Mouse (Mus musculus): ENCODE measurements around the gene Eif2ak2.

Eif2ak2 gene

DNA sequence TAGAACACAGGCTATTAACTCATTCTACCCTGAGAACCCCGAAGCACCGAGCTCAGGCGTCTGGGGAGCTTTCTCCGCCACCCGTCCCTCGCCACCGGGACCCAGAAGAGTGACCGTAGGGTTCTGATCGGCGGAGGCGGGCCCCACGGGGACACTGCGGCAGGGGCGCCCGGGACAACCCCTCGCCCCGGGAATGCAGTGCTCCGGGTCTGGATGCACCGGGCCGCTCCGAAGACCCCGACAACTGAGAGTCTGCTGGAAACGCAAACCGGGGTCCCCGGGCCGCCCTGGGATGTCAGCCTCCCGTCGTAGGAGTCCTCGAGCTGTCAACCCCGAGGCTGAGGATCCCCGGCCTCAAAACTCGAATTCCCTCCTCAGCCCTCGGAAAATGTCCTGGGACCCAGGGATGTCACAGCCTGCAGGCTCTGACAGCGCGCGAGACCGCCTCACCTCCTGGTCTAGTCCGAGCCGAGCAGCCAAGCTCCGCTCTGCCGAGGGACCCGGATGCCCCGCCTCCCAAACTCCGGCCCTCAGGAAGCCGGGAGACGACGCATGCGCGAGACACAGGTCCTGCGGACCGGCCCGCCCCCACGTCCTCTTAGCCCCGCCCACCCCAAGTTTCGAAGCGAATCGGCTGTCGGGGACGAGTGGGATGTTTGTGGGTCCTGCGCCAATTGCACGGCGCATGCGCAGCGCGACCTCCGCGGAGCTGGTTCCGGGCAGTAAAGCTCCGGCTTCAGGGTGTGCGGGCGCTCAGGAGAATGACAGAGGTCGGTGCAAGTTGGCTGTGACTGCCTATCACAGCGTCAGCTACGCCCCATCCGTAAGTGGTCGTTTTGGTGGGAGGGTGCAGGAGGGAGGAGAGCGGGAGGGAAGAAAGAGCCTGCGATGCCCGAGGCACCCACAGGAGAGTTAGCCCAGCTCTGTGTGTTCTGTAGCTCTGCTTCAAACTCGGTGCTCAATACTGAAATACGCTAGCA is 47.2 kb downstream of the Eif2ak2 start, which contains the start of the genes Heatr5b and Gpatch11:
Gene Heatr5b (minus strand): TSS at position 509 of the 980 bp plus-strand sequence.
Gene Gpatch11 (plus strand): TSS at position 712 of the 980 bp plus-strand sequence.
- DNase-seq (ENCODE audit: low spot score in 2 of 2), result peak; percentile 93 to 95

DNA sequence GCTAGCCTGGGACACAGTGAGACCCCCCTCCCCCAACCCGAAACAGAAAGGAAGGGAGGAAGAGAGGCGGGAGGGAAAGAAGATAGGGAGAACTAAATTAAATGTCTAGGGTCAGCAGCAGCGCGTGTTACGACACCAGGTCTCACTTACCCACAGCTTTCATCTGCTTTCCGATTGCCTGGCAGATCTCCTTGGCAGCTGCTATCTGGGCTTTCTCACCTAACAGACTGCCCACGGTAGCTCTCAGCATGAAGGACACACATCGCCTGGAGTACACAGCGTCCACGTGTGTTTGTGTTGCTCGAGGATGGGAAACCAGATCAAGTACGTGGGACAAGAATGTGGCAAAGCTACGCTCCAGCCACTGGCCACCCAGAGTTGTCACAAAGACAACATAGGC is 58.0 kb downstream of the Eif2ak2 start:
- no peak for DNase-seq (ENCODE audit: low spot score in 2 of 2)

DNA sequence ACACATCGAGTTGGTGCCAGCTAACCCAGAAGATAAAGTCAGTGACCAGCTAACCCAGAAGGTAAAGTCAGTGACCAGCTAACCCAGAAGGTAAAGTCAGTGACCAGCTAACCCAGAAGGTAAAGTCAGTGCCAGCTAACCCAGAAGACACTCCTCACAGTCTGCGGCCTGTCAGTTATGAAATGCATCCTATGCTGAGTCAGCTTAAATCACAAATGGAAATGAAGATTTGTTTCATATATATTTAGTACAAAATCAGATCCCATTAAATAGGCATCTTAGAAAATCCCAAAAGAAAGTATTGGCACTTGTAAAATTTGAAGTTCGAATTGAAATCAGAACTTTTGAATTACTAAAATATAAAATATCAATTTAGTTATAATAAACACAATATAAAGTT is 72.8 kb downstream of the Eif2ak2 start:
- no peak for DNase-seq (ENCODE audit: low spot score in 2 of 2)

DNA sequence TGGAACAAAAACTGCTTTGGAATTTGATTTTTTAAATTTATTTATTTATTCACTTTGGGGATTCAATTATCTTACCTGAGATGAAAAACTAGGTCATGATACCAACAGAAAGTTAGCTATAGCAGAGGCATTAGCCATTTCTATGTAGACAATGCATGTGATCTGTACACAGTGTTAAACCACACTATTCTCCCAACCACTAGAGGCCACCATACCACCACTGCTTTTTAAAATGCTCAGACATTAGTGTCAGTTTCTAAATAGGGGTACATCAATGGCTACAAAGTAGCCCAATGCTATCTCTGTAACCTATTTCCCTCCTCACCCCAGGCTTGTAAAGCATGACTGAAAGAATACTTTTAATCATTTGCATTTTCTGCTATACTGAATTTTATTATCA is 73.4 kb downstream of the Eif2ak2 start:
- no peak for DNase-seq (ENCODE audit: low spot score in 2 of 2)

Measured in natural killer cell, adult 2 months (primary cell).